Mouse (Mus musculus): ENCODE results near the gene F11. TPM values are rescaled to one million over a fixed set of nuclear protein-coding genes. Genes with fewer than 3 reads are reported as not detected.

The F11 gene
- polyA plus RNA-seq, 1 experiment from 2014 or later, result not detected

GRCm38 (mm10) chr8:45235228-45235627 lies 26.6 kb downstream of the F11 start:
- no peak overlapping the region for H3K4me3 ChIP-seq (ENCODE audit: low read depth, low read length)
- H3K27me3 ChIP-seq (replicated peaks; ENCODE audit: control insufficient read depth, insufficient read depth, low read length), result no peaks in the 10 kb centered on the region; the same call in 1 of the 2 replicates
- H3K9ac ChIP-seq (ENCODE audit: low read depth, low read length), result no peak overlapping the region
- no peaks in the 10 kb centered on the region for H3K36me3 ChIP-seq (ENCODE audit: control insufficient read depth, insufficient read depth, low read length)
- no peak for DNase-seq (ENCODE audit: low spot score)
- ATAC-seq (ENCODE audit: low read depth), result no peak
- no peaks in the 10 kb centered on the region for H3K4me1 ChIP-seq (ENCODE audit: control insufficient read depth, insufficient read depth, low read length)
- 78% methylated on average over 6 of the region's 6 CpGs for WGBS
- no peak overlapping the region for H3K4me2 ChIP-seq (ENCODE audit: low read depth, low read length)
- no peaks in the 10 kb centered on the region for H3K9me3 ChIP-seq (ENCODE audit: control insufficient read depth, low read length)
- no peak overlapping the region for H3K27ac ChIP-seq (replicated peaks; ENCODE audit: low read depth, low read length)

GRCm38 (mm10) chr8:45233256-45233655 lies 28.6 kb downstream of the F11 start:
- WGBS, result 61% methylated on average over 3 of the region's 3 CpGs
- peak; percentile 5 for DNase-seq (ENCODE audit: low spot score)
- no peaks in the 10 kb centered on the region for H3K9me3 ChIP-seq (ENCODE audit: control insufficient read depth, low read length)
- no peak overlapping the region for H3K9ac ChIP-seq (ENCODE audit: low read depth, low read length)
- H3K36me3 ChIP-seq (ENCODE audit: control insufficient read depth, insufficient read depth, low read length), result no peaks in the 10 kb centered on the region
- no peak overlapping the region for H3K4me3 ChIP-seq (ENCODE audit: low read depth, low read length)
- H3K4me2 ChIP-seq (ENCODE audit: low read depth, low read length), result no peak overlapping the region
- H3K27me3 ChIP-seq (replicated peaks; ENCODE audit: control insufficient read depth, insufficient read depth, low read length), result no peaks in the 10 kb centered on the region; the same call in 1 of the 2 replicates
- no peak for ATAC-seq (ENCODE audit: low read depth)
- no peak overlapping the region for H3K27ac ChIP-seq (replicated peaks; ENCODE audit: low read depth, low read length)
- no peaks in the 10 kb centered on the region for H3K4me1 ChIP-seq (ENCODE audit: control insufficient read depth, insufficient read depth, low read length)

GRCm38 (mm10) chr8:45202476-45202875 lies 59.4 kb downstream of the F11 start:
- H3K9ac ChIP-seq (ENCODE audit: low read depth, low read length), result no peak overlapping the region
- no peaks in the 10 kb centered on the region for H3K36me3 ChIP-seq (ENCODE audit: control insufficient read depth, insufficient read depth, low read length)
- peak; percentile 3 for DNase-seq (ENCODE audit: low spot score)
- H3K4me3 ChIP-seq (ENCODE audit: low read depth, low read length), result no peak overlapping the region
- no peaks in the 10 kb centered on the region for H3K9me3 ChIP-seq (ENCODE audit: control insufficient read depth, low read length)
- peak; percentile 72 for ATAC-seq (ENCODE audit: low read depth)
- no peak overlapping the region for H3K27ac ChIP-seq (replicated peaks; ENCODE audit: low read depth, low read length)
- 70% methylated on average over 6 of the region's 6 CpGs for WGBS
- no peaks in the 10 kb centered on the region for H3K27me3 ChIP-seq (replicated peaks; ENCODE audit: control insufficient read depth, insufficient read depth, low read length)
- H3K4me2 ChIP-seq (ENCODE audit: low read depth, low read length), result no peak overlapping the region
- H3K4me1 ChIP-seq (ENCODE audit: control insufficient read depth, insufficient read depth, low read length), result no peaks in the 10 kb centered on the region

GRCm38 (mm10) chr8:45201605-45202004 lies 60.2 kb downstream of the F11 start:
- H3K36me3 ChIP-seq (ENCODE audit: control insufficient read depth, insufficient read depth, low read length), result no peaks in the 10 kb centered on the region
- H3K27ac ChIP-seq (replicated peaks; ENCODE audit: low read depth, low read length), result no peak overlapping the region
- no peak overlapping the region for H3K9ac ChIP-seq (ENCODE audit: low read depth, low read length)
- DNase-seq (ENCODE audit: low spot score) (peak; percentile 85), ATAC-seq (ENCODE audit: low read depth) (peak; percentile 26; the same call in 1 of the 2 replicates)
- WGBS, result 45% methylated on average over 5 of the region's 5 CpGs
- H3K9me3 ChIP-seq (ENCODE audit: control insufficient read depth, low read length), result no peaks in the 10 kb centered on the region
- no peak overlapping the region for H3K4me3 ChIP-seq (ENCODE audit: low read depth, low read length)
- H3K4me1 ChIP-seq (ENCODE audit: control insufficient read depth, insufficient read depth, low read length), result no peaks in the 10 kb centered on the region
- no peaks in the 10 kb centered on the region for H3K27me3 ChIP-seq (replicated peaks; ENCODE audit: control insufficient read depth, insufficient read depth, low read length)
- H3K4me2 ChIP-seq (ENCODE audit: low read depth, low read length), result no peak overlapping the region

GRCm38 (mm10) chr8:45197294-45197693 lies 64.5 kb downstream of the F11 start:
- Histone ChIP-seq H3K36me3 (ENCODE audit: control insufficient read depth, insufficient read depth, low read length) (no peaks in the 10 kb centered on the region), H3K9ac (ENCODE audit: low read depth, low read length) (no peak overlapping the region), H3K4me1 (ENCODE audit: control insufficient read depth, insufficient read depth, low read length) (no peaks in the 10 kb centered on the region), H3K9me3 (ENCODE audit: control insufficient read depth, low read length) (no peaks in the 10 kb centered on the region), H3K27me3 (replicated peaks; ENCODE audit: control insufficient read depth, insufficient read depth, low read length) (no peaks in the 10 kb centered on the region), H3K4me2 (ENCODE audit: low read depth, low read length) (no peak overlapping the region), H3K4me3 (ENCODE audit: low read depth, low read length) (no peak overlapping the region), H3K27ac (replicated peaks; ENCODE audit: low read depth, low read length) (no peak overlapping the region)
- DNase-seq (ENCODE audit: low spot score) (no peak), ATAC-seq (ENCODE audit: low read depth) (no peak)
- WGBS, result 84% methylated on average over 5 of the region's 5 CpGs

- Histone ChIP-seq H3K9ac (ENCODE audit: low read depth, low read length) (no peak overlapping the region), H3K4me2 (ENCODE audit: low read depth, low read length) (no peak overlapping the region), H3K27ac (replicated peaks; ENCODE audit: low read depth, low read length) (no peak overlapping the region), H3K4me1 (ENCODE audit: control insufficient read depth, insufficient read depth, low read length) (no peaks in the 10 kb centered on the region), H3K4me3 (ENCODE audit: low read depth, low read length) (no peak overlapping the region), H3K27me3 (replicated peaks; ENCODE audit: control insufficient read depth, insufficient read depth, low read length) (no peaks in the 10 kb centered on the region), H3K9me3 (ENCODE audit: control insufficient read depth, low read length) (no peaks in the 10 kb centered on the region), H3K36me3 (ENCODE audit: control insufficient read depth, insufficient read depth, low read length) (no peaks in the 10 kb centered on the region)
- DNase-seq (ENCODE audit: low spot score) (no peak), ATAC-seq (ENCODE audit: low read depth) (no peak)
- WGBS, result 78% methylated on average over 8 of the region's 8 CpGs
Observed at GRCm38 (mm10) chr8:45195954-45196526, 65.8 kb downstream of the F11 start.

Other genes with a start within 250 kb of the F11 start
- 0.34 TPM in 1 of 2 replicates, not detected in the other for gene Mtnr1a, start 192.9 kb downstream of the F11 start, polyA plus RNA-seq (2014; fragmentation: Nextera tagmentation; extraction: Ambion mirVana)
- 0.07 and 0.13 TPM in 2 replicates for gene Klkb1, start 32.8 kb upstream of the F11 start, polyA plus RNA-seq (2014; fragmentation: Nextera tagmentation; extraction: Ambion mirVana)
- not detected in 2 replicates for gene Gm45753, start 46.4 kb upstream of the F11 start, polyA plus RNA-seq (2014; fragmentation: Nextera tagmentation; extraction: Ambion mirVana)
- 2.7 and 3.5 TPM in 2 replicates for gene Cyp4v3, start 71.2 kb upstream of the F11 start, polyA plus RNA-seq (2014; fragmentation: Nextera tagmentation; extraction: Ambion mirVana)
- 17.2 and 17.6 TPM in 2 replicates for gene Fam149a, start 120.3 kb upstream of the F11 start, polyA plus RNA-seq (2014; fragmentation: Nextera tagmentation; extraction: Ambion mirVana)
- 2.1 and 2.6 TPM in 2 replicates for gene Tlr3, start 149.0 kb upstream of the F11 start, polyA plus RNA-seq (2014; fragmentation: Nextera tagmentation; extraction: Ambion mirVana)
- 32.2 and 36.7 TPM in 2 replicates for gene Sorbs2, start 245.8 kb upstream of the F11 start, polyA plus RNA-seq (2014; fragmentation: Nextera tagmentation; extraction: Ambion mirVana)